Mouse (Mus musculus): ENCODE data around the gene Ptdss2. TPM values are rescaled to one million over a fixed set of nuclear protein-coding genes. Genes with fewer than 3 reads are reported as not detected.
A peak's percentile ranks its signal among the peaks of the same experiment; 100 is the strongest.

Gene Ptdss2
- polyA plus RNA-seq (2012; rRNA removed) (72.2 and 72.8 TPM in 2 replicates), polyA plus RNA-seq (2014; fragmentation: Nextera tagmentation; extraction: Ambion mirVana) (111 and 130 TPM in 2 replicates)

DNA sequence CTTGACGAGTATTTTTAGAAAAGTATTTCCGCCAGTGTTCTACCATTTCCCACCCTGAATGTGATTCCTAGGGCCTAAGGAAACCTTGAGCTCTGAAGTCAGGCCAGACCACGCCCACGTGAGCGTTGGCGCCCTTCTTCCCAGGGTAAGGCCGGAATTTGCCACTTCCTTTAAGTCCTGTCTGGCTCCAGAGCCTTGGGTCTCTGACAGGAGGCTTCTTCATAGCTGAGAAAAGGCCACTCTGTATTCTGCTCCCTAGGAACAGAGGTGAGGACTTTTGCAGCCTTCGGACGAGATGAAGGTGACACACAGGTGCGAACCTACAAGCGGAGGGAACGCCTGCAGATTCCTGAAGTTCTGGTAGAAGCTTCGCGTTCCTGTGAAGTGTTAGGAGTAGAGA lies at the start of gene Ptdss2:
Gene Ptdss2, plus strand, starts transcription at position 138 of the 400 bp plus-strand sequence.
- Histone ChIP-seq H3K27ac (peak within 1 kb of the TSS; percentile 84), H3K4me2 (ENCODE audit: low read depth) (peak within 1 kb of the TSS; percentile 65), H3K4me1 (replicated peaks; ENCODE audit: control insufficient read depth in 2 of 2, insufficient read depth in 2 of 2, low read length in 1 of 2) (peaks cover 61 to 70% of the 10 kb centered on the region in 2 experiments), H3K9me3 (ENCODE audit: control insufficient read depth, low read length) (no peaks in the 10 kb centered on the region), H3K36me3 (replicated peaks; ENCODE audit: control insufficient read depth, insufficient read depth, low read depth) (no peaks in the 10 kb centered on the region), H3K4me3 (ENCODE audit: insufficient read depth in 1 of 2, low read depth in 2 of 2, low read length in 2 of 2) (peak within 1 kb of the TSS; percentile 70 to 79), H3K27me3 (ENCODE audit: control insufficient read depth, insufficient read depth, low read length) (no peaks in the 10 kb centered on the region), H3K9ac (replicated peaks) (peak within 1 kb of the TSS; percentile 78)
- TF ChIP-seq EP300 (IDR thresholded peaks at IDR 0.05; ENCODE audit: low read depth), result no peak
- TF ChIP-seq CTCF (IDR thresholded peaks at IDR 0.05; ENCODE audit: low read depth), result no peak
- WGBS (ENCODE audit: insufficient replicate concordance), result 27% methylated on average over 14 of the region's 14 CpGs
- DNase-seq (ENCODE audit: low read depth in 3 of 3, low spot score in 3 of 3) (no peak), ATAC-seq (ENCODE audit: insufficient read depth) (no peak)

DNA sequence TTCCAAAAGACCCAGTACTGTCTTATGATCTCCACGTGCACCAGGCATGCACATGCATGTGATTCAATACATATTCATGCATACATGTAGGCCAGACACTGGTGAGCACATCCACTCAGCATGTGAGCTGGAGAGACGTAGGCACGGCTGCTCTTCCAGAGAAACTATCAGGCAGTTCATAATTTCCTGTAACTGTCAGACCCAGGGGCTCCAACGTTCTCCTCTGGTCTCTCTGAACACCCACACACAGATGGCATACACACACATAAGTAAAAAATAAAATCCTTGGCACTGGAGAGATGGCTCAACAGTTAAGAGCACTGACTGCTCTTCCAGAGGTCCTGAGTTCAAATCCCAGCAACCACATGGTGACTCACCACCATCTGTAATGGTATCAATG lies 48.4 kb upstream of the Ptdss2 start:
- H3K27me3 ChIP-seq (ENCODE audit: control insufficient read depth, insufficient read depth, low read length), result peaks cover 33% of the 10 kb centered on the region
- TF ChIP-seq CTCF (IDR thresholded peaks at IDR 0.05; ENCODE audit: low read depth) (no peak), EP300 (IDR thresholded peaks at IDR 0.05; ENCODE audit: low read depth) (no peak)
- H3K36me3 ChIP-seq (replicated peaks; ENCODE audit: control insufficient read depth, insufficient read depth, low read depth), result no peaks in the 10 kb centered on the region
- no peak overlapping the region for H3K9ac ChIP-seq (replicated peaks)
- DNase-seq (ENCODE audit: low read depth in 3 of 3, low spot score in 3 of 3), result no peak
- 41% methylated on average over 4 of the region's 4 CpGs for WGBS (ENCODE audit: insufficient replicate concordance)
- no peak overlapping the region for H3K27ac ChIP-seq
- H3K4me1 ChIP-seq (replicated peaks; ENCODE audit: control insufficient read depth in 2 of 2, insufficient read depth in 2 of 2, low read length in 1 of 2), result no peaks in the 10 kb centered on the region
- ATAC-seq (ENCODE audit: insufficient read depth), result no peak
- no peak overlapping the region for H3K4me2 ChIP-seq (ENCODE audit: low read depth)
- H3K9me3 ChIP-seq (ENCODE audit: control insufficient read depth, low read length), result no peaks in the 10 kb centered on the region
- H3K4me3 ChIP-seq (ENCODE audit: insufficient read depth in 1 of 2, low read depth in 2 of 2, low read length in 2 of 2), result no peak overlapping the region

DNA sequence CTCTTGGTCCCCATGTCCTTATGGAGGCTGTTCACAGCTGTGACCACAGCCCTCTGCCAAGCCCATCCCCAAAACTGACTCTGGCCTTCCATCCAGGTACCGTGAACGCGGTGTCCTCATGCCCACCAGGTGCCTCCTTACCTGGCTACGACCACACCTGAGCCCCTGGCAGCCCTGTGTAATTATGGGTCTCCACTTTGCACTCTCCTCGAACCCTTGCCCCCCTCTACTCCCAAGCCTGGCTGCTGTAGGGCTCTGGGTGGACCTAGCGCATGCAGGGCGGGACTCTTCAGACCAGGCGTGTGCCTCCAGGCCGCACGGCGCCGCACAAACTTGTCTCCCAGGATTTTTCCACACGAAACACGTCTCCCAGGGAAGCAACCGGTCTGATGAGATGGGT lies 44.3 kb upstream of the Ptdss2 start, which contains the start of gene Pkp3:
Gene Pkp3, plus strand, starts transcription at position 378 of the 400 bp plus-strand sequence.
- Histone ChIP-seq H3K27ac (no peak within 1 kb of the TSS), H3K4me1 (replicated peaks; ENCODE audit: control insufficient read depth in 2 of 2, insufficient read depth in 2 of 2, low read length in 1 of 2) (no peaks in the 10 kb centered on the region), H3K27me3 (ENCODE audit: control insufficient read depth, insufficient read depth, low read length) (peaks cover 2% of the 10 kb centered on the region; the same call in 1 of the 2 replicates), H3K9ac (replicated peaks) (no peak within 1 kb of the TSS), H3K9me3 (ENCODE audit: control insufficient read depth, low read length) (no peaks in the 10 kb centered on the region), H3K4me2 (ENCODE audit: low read depth) (no peak within 1 kb of the TSS), H3K36me3 (replicated peaks; ENCODE audit: control insufficient read depth, insufficient read depth, low read depth) (no peaks in the 10 kb centered on the region), H3K4me3 (ENCODE audit: insufficient read depth in 1 of 2, low read depth in 2 of 2, low read length in 2 of 2) (no peak within 1 kb of the TSS)
- ATAC-seq (ENCODE audit: insufficient read depth) (no peak), DNase-seq (ENCODE audit: low read depth in 3 of 3, low spot score in 3 of 3) (no peak)
- WGBS (ENCODE audit: insufficient replicate concordance), result 82% methylated on average over 15 of the region's 15 CpGs
- TF ChIP-seq CTCF (IDR thresholded peaks at IDR 0.05; ENCODE audit: low read depth) (no peak), EP300 (IDR thresholded peaks at IDR 0.05; ENCODE audit: low read depth) (no peak)

DNA sequence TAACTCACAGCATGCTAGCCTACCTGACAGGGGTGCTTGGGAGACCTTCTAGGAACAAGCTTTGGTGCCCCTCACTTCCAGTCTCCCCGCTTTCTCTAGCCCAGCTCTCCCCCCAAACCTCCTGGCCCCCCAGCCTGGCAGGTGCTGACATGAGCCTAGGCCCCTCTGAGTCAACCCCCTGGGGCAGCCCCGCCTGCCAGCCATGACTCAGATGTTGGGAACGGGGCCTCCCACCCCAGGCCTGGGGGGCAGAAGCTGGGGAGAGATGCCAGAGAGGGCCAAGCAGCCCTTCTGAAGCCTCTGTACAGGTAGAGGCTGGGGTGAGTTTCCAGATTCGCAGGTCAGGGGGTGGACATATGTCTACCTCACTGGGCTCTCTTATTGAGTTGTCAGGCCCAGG lies 43.3 kb upstream of the Ptdss2 start:
- H3K27ac ChIP-seq, result no peak overlapping the region

DNA sequence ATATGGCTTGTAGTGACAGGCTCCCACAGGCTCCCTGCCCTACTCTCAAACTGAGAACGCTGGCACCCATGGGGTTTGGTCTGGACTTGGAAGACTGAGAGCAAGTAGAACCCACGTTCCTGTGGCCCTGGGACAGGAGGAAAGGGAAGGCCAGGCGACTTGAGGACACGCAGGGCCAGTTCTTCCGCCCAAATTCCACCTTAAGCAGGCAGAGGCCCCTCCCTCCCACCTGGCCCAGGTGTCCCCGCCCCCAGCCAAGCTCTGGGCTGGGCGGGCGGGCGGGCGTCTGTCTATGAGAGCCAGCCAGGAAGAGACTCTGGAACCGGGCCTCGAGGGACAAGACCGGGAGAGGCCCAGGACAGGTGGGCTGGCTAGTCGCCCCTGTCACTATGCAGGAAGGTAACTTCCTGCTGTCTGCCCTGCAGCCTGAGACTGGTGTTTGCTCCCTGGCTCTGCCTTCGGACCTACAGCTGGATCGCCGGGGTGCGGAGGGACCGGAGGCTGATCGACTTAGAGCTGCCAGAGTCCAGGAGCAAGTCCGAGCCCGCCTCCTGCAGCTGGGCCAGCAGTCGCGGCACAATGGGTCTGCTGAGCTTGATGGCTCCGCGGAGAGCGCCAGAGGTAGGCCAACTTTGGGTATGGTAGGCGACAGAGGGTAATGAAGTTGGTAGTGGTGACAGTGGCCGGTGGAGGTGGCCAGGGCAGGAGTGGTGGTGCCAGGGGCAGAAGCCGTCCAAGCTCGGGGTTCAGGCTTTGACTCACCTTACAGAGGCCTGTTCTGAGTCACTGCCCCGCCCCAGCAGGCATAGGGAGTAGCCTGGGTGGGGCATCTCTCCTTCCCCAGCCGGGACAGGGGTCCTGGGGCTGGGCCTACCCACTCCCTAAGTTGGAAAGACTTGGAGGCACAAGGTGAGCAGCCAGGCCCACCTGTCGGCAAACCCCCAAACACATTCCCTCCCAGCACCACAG lies 42.4 kb upstream of the Ptdss2 start:
- H3K36me3 ChIP-seq (replicated peaks; ENCODE audit: control insufficient read depth, insufficient read depth, low read depth), result no peaks in the 10 kb centered on the region
- H3K4me2 ChIP-seq (ENCODE audit: low read depth), result no peak overlapping the region
- WGBS (ENCODE audit: insufficient replicate concordance), result 39% methylated on average over 34 of the region's 34 CpGs
- H3K9me3 ChIP-seq (ENCODE audit: control insufficient read depth, low read length), result no peaks in the 10 kb centered on the region
- H3K9ac ChIP-seq (replicated peaks), result no peak overlapping the region
- no peaks in the 10 kb centered on the region for H3K4me1 ChIP-seq (replicated peaks; ENCODE audit: control insufficient read depth in 2 of 2, insufficient read depth in 2 of 2, low read length in 1 of 2)
- H3K27me3 ChIP-seq (ENCODE audit: control insufficient read depth, insufficient read depth, low read length), result peaks cover 2% of the 10 kb centered on the region; the same call in 1 of the 2 replicates
- no peak overlapping the region for H3K27ac ChIP-seq
- no peak for DNase-seq (ENCODE audit: low read depth in 3 of 3, low spot score in 3 of 3)
- no peak for TF ChIP-seq EP300 (IDR thresholded peaks at IDR 0.05; ENCODE audit: low read depth)
- no peak for TF ChIP-seq CTCF (IDR thresholded peaks at IDR 0.05; ENCODE audit: low read depth)
- no peak overlapping the region for H3K4me3 ChIP-seq (ENCODE audit: insufficient read depth in 1 of 2, low read depth in 2 of 2, low read length in 2 of 2)
- ATAC-seq (ENCODE audit: insufficient read depth), result no peak

More for the DNA sequence above, 43.3 kb upstream of the Ptdss2 start:
- H3K4me1 ChIP-seq (replicated peaks; ENCODE audit: control insufficient read depth in 2 of 2, insufficient read depth in 2 of 2, low read length in 1 of 2), result no peaks in the 10 kb centered on the region
- TF ChIP-seq CTCF (IDR thresholded peaks at IDR 0.05; ENCODE audit: low read depth) (no peak), EP300 (IDR thresholded peaks at IDR 0.05; ENCODE audit: low read depth) (no peak)
- DNase-seq (ENCODE audit: low read depth in 3 of 3, low spot score in 3 of 3), result no peak
- ATAC-seq (ENCODE audit: insufficient read depth), result no peak
- H3K27me3 ChIP-seq (ENCODE audit: control insufficient read depth, insufficient read depth, low read length), result peaks cover 2% of the 10 kb centered on the region; the same call in 1 of the 2 replicates
- 65% methylated on average over 4 of the region's 4 CpGs for WGBS (ENCODE audit: insufficient replicate concordance)
- H3K9me3 ChIP-seq (ENCODE audit: control insufficient read depth, low read length), result no peaks in the 10 kb centered on the region
- no peaks in the 10 kb centered on the region for H3K36me3 ChIP-seq (replicated peaks; ENCODE audit: control insufficient read depth, insufficient read depth, low read depth)
- H3K4me3 ChIP-seq (ENCODE audit: insufficient read depth in 1 of 2, low read depth in 2 of 2, low read length in 2 of 2), result no peak overlapping the region
- H3K4me2 ChIP-seq (ENCODE audit: low read depth), result no peak overlapping the region
- H3K9ac ChIP-seq (replicated peaks), result no peak overlapping the region
